Mouse (Mus musculus): ENCODE results near the gene Ociad1. TPM values are rescaled to one million over a fixed set of nuclear protein-coding genes. Genes with fewer than 3 reads are reported as not detected.
"Not testable (repeated sequence)": the region's sequence is repeated elsewhere in the genome, so short reads cannot be mapped to it uniquely, and the experiment has no call there.

Ociad1 gene
- polyA plus RNA-seq, 1 experiment from 2014 or later, result 216 TPM

DNA sequence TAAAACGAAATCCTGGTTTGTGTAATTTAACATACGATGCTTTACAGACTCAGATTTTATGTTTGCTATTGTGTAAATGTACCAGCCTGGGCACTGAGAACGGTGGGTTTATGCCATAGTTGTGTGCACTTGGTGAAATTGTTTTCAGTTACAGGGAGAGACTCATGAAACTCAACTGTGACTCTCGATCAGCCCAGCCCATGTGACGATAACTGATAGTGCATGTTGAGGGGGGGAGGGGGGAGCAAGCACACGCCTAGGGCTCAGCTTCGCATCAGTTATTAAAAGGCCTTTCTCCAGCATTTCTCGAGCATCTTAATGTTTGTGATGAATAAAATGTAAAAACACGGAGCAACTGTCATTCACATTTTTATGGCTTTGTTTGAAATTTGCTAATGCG, 21.0 kb downstream of the Ociad1 start:
- H3K4me1 ChIP-seq, result no peaks in the 10 kb centered on the region
- H3K4me2 ChIP-seq, result no peak overlapping the region
- peaks cover 79% of the 10 kb centered on the region for H3K36me3 ChIP-seq
- H3K27me3 ChIP-seq, result no peaks in the 10 kb centered on the region
- H3K9me3 ChIP-seq, result no peaks in the 10 kb centered on the region
- no peak overlapping the region for H3K27ac ChIP-seq
- no peak overlapping the region for H3K4me3 ChIP-seq
- WGBS, result 90% methylated on average over 10 of the region's 10 CpGs
- no peak overlapping the region for H3K9ac ChIP-seq
- ATAC-seq (ENCODE audit: insufficient number of reproducible peaks, insufficient read depth, low FRiP score, low TSS enrichment, low read depth), result no peak

DNA sequence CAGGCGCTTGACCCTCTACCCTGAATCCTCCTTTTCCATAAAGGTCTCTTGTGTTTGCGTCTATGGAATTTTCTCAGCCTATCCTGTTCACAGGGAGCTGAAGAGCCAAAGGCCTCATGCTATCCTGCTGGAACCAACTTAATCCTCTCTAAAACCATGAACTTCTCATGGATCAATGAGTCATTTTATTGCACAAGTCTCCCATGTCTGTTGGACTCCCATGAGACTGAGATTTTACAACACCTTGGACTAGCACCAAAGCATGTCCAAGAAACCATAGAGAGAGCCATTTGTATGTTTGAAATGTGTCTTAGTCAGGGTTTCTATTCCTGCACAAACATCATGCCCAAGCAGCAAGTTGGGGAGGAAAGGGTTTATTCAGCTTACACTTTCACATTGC, 22.1 kb downstream of the Ociad1 start:
- Histone ChIP-seq H3K4me1 (no peaks in the 10 kb centered on the region), H3K36me3 (peaks cover 71% of the 10 kb centered on the region), H3K9me3 (no peaks in the 10 kb centered on the region), H3K27ac (no peak overlapping the region), H3K4me2 (no peak overlapping the region), H3K27me3 (no peaks in the 10 kb centered on the region), H3K9ac (no peak overlapping the region), H3K4me3 (no peak overlapping the region)
- ATAC-seq (ENCODE audit: insufficient number of reproducible peaks, insufficient read depth, low FRiP score, low TSS enrichment, low read depth), result no peak
- 96% methylated on average over 2 of the region's 2 CpGs for WGBS

- no peak overlapping the region for H3K4me2 ChIP-seq
- no peak for ATAC-seq (ENCODE audit: insufficient number of reproducible peaks, insufficient read depth, low FRiP score, low TSS enrichment, low read depth)
- H3K27me3 ChIP-seq, result no peaks in the 10 kb centered on the region
- no peak overlapping the region for H3K4me3 ChIP-seq
- peaks cover 31% of the 10 kb centered on the region for H3K36me3 ChIP-seq
- no peaks in the 10 kb centered on the region for H3K9me3 ChIP-seq
- no peak overlapping the region for H3K9ac ChIP-seq
- WGBS, result 89% methylated on average over 5 of the region's 5 CpGs
- H3K27ac ChIP-seq, result no peak overlapping the region
- no peaks in the 10 kb centered on the region for H3K4me1 ChIP-seq
Measured at GRCm38 (mm10) chr5:73319306-73319705, 26.7 kb downstream of the Ociad1 start.

DNA sequence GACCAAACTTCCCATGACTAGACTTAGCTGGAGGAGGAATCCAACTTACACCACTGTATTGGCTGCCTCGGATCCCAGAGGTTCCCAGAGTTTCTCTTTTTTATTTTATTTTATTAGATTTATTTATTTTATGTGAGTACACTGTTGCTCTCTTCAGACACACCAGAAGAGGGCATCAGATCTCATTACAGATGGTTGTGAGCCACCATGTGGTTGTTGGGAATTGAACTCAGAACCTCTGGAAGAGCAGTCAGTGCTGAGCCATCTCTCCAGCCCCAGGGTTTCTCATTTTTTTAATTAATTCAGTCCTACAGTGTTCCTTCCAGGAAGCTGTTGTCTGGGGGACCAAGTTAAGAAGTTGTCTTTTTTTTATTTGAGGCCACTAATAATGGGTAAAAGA, 30.1 kb downstream of the Ociad1 start:
- not testable (repeated sequence) for H3K36me3 ChIP-seq; H3K9ac ChIP-seq; ATAC-seq (ENCODE audit: insufficient number of reproducible peaks, insufficient read depth, low FRiP score, low TSS enrichment, low read depth); H3K9me3 ChIP-seq; H3K4me1 ChIP-seq; H3K4me3 ChIP-seq; H3K4me2 ChIP-seq; H3K27me3 ChIP-seq; H3K27ac ChIP-seq
- 89% methylated on average over 1 of the region's 1 CpGs for WGBS

DNA sequence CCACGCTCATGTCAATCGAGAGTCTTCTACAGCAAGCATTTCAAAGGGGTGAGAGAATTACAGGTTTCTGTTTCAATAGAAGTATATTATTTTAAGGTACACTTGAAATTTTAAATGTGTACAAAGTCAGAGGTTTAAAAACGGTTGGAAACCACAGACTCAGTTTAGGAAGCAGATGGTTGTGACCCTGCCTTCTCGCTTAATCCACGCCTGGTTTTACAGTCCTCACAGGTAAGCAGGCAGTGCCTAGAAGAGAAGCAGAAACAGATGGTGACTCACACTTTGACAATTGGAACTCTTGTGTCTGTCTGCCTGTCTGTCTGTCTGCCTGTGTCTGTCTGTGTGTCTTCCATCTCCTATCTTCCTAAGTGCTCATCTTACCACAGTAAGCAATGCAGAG, 31.0 kb downstream of the Ociad1 start:
- H3K27me3 ChIP-seq, result no peaks in the 10 kb centered on the region
- H3K27ac ChIP-seq, result no peak overlapping the region
- H3K36me3 ChIP-seq, result no peaks in the 10 kb centered on the region
- no peak for ATAC-seq (ENCODE audit: insufficient number of reproducible peaks, insufficient read depth, low FRiP score, low TSS enrichment, low read depth)
- no peaks in the 10 kb centered on the region for H3K4me1 ChIP-seq
- 75% methylated on average over 5 of the region's 5 CpGs for WGBS
- no peaks in the 10 kb centered on the region for H3K9me3 ChIP-seq
- H3K4me3 ChIP-seq, result no peak overlapping the region
- H3K9ac ChIP-seq, result no peak overlapping the region
- no peak overlapping the region for H3K4me2 ChIP-seq

GRCm38 (mm10) chr5:73324526-73325170, 32.1 kb downstream of the Ociad1 start:
- Histone ChIP-seq H3K4me2 (no peak overlapping the region), H3K9me3 (no peaks in the 10 kb centered on the region), H3K9ac (no peak overlapping the region), H3K27me3 (no peaks in the 10 kb centered on the region), H3K27ac (no peak overlapping the region), H3K4me1 (no peaks in the 10 kb centered on the region), H3K36me3 (no peaks in the 10 kb centered on the region), H3K4me3 (no peak overlapping the region)
- no peak for ATAC-seq (ENCODE audit: insufficient number of reproducible peaks, insufficient read depth, low FRiP score, low TSS enrichment, low read depth)
- 79% methylated on average over 8 of the region's 8 CpGs for WGBS

DNA sequence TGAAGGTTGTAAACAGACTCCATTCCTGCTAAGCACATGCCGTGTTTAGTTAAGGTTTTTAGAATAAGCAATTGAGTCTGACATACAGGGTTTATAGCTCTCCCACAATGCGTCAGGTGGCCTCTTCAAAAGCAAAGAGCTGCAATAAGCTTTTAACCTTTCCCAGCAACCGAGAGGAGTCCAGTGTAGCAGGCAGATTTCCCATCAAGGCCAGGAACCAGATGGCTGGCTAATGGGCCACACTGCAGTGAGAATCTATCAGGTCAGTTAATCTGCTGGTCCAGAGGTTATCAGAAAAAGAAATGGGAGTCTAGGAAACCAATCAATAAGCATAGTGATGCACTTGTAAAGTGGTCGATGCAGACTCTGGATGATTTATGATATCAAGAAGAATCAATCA, 38.4 kb downstream of the Ociad1 start:
- no peak overlapping the region for H3K4me3 ChIP-seq
- no peak overlapping the region for H3K9ac ChIP-seq
- no peaks in the 10 kb centered on the region for H3K27me3 ChIP-seq
- H3K4me2 ChIP-seq, result no peak overlapping the region
- no peaks in the 10 kb centered on the region for H3K4me1 ChIP-seq
- no peaks in the 10 kb centered on the region for H3K9me3 ChIP-seq
- H3K27ac ChIP-seq, result no peak overlapping the region
- H3K36me3 ChIP-seq, result no peaks in the 10 kb centered on the region
- WGBS, result 62% methylated on average over 4 of the region's 4 CpGs
- no peak for ATAC-seq (ENCODE audit: insufficient number of reproducible peaks, insufficient read depth, low FRiP score, low TSS enrichment, low read depth)

DNA sequence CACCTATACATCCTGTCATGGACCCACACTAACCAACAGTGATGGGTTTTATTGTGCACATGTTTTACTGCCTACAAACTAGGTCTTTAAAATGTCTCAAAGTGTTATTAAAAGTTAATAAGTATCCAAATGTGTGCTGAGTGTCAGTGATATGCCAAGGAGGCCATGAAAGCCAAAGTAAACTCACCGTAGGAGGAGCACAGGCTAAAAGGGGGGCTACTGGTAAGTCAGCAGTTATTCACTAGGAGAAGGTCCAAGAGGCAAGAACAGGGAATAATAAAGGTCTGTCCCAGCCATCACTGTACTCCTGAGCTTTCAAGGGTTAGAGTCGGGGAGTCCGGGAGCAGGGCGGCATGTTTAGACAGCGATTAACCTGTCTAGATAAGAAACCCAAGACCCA, 43.9 kb downstream of the Ociad1 start:
- H3K9ac ChIP-seq, result no peak overlapping the region
- ATAC-seq (ENCODE audit: insufficient number of reproducible peaks, insufficient read depth, low FRiP score, low TSS enrichment, low read depth), result no peak
- H3K36me3 ChIP-seq, result no peaks in the 10 kb centered on the region
- no peaks in the 10 kb centered on the region for H3K27me3 ChIP-seq
- H3K4me3 ChIP-seq, result no peak overlapping the region
- H3K4me1 ChIP-seq, result peaks cover 12% of the 10 kb centered on the region; the same call in 1 of the 2 replicates
- no peak overlapping the region for H3K27ac ChIP-seq
- WGBS, result 64% methylated on average over 5 of the region's 5 CpGs
- H3K9me3 ChIP-seq, result no peaks in the 10 kb centered on the region
- H3K4me2 ChIP-seq, result no peak overlapping the region

DNA sequence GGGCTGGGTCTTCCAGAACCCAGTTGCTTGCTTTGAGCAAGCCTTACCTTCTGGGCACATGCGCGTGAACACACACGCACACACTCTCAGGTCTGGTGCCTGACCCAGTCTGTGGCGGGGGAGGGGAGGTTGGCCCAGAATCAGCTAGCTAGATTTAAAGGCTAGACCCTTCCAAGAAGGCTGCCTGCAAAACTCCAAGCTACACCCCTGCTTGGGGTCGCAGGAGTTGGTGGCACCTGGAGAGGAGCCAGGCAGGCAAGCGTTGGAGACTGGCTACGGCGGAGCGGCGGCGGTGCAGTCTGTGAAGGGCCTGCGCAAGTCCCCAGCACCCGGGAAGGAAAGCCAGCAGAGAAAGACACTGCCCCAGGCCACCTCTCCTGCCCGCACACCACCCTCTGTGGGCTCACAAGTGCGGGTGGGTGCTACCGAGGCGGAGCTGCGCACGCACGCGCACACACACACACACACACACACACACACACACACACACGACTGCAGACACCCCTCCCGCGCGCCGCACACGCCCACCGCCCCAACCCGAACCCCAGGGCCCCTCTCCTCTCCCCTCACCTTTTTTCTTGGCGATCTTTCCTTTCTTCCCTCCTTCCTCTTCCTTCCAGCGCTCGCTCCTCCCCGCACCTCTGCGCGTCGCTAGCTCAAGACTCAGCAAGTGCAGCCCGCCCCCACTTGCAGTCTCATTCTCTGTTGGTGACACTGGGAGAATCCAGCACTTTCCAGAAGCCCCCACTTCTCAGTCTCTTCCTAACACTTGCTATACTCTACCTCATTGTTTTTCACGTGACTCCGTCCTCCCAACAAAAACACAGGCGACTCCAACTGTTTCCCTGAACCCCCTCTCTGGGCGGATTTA, 45.6 kb downstream of the Ociad1 start:
- no peaks in the 10 kb centered on the region for H3K27me3 ChIP-seq
- no peaks in the 10 kb centered on the region for H3K36me3 ChIP-seq
- peak overlapping the region; percentile 62 for H3K4me3 ChIP-seq
- 3% methylated on average over 35 of the region's 41 CpGs for WGBS
- H3K4me2 ChIP-seq, result peak overlapping the region; percentile 88
- ATAC-seq (ENCODE audit: insufficient number of reproducible peaks, insufficient read depth, low FRiP score, low TSS enrichment, low read depth), result peak; percentile 56; the same call in 1 of the 2 replicates
- H3K9me3 ChIP-seq, result no peaks in the 10 kb centered on the region
- H3K4me1 ChIP-seq, result peaks cover 12% of the 10 kb centered on the region; the same call in 1 of the 2 replicates
- H3K9ac ChIP-seq, result peak overlapping the region; percentile 78
- H3K27ac ChIP-seq, result no peak overlapping the region

GRCm38 (mm10) chr5:73338832-73339163, 46.2 kb downstream of the Ociad1 start:
- 46% methylated on average over 14 of the region's 14 CpGs for WGBS
- ATAC-seq (ENCODE audit: insufficient number of reproducible peaks, insufficient read depth, low FRiP score, low TSS enrichment, low read depth), result no peak

DNA sequence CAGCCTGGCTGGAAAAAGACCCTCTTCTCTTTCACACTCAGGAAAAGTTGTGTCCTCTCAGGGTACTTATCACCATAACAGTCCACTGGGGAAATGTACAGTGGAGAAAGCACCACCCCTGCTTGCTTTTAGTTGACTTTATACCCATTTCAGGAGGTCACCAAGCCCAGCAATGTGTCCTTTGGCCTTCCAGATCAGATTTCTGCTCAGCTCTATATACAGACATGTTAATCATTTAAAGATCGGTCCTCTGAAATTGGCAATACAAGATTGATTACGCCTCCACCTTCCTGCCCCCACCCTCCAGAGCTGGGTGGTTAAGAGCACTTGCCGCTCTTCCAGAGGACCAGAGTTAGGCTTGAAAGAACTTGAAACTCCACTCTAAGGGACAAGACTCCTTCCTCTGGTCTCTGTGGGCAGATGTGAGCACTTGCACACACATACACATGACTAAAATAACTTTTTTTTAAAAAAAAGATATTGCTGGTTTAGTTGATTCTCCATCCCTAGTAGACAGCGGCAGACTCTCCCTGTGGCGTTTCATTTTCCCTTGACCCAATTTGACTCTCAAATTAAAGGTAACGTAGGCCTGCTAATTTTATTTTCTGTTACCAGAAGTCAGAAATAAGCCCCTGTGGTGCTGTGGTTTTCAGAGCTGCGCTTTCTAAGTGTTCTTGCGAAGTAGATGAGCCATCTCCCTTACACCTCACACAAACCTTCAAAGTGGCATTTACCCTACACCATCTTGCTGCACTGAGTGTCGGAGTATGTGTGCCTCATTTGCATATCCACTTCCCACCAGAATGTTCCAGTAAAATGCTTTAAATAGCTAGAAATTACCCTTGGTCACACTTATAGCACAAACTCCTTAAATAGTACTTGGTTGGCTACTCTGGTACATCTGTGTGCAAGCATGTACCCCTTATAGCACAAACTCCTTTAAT, 47.5 kb downstream of the Ociad1 start:
- Histone ChIP-seq H3K27me3 (no peaks in the 10 kb centered on the region), H3K27ac (no peak overlapping the region), H3K9ac (no peak overlapping the region), H3K4me1 (peaks cover 12% of the 10 kb centered on the region; the same call in 1 of the 2 replicates), H3K4me2 (no peak overlapping the region), H3K9me3 (no peaks in the 10 kb centered on the region), H3K36me3 (no peaks in the 10 kb centered on the region), H3K4me3 (no peak overlapping the region)
- ATAC-seq (ENCODE audit: insufficient number of reproducible peaks, insufficient read depth, low FRiP score, low TSS enrichment, low read depth), result no peak
- WGBS, result 79% methylated on average over 9 of the region's 9 CpGs

More at GRCm38 (mm10) chr5:73338832-73339163, 46.2 kb downstream of the Ociad1 start:
- Histone ChIP-seq H3K9ac (peak overlapping the region; percentile 78), H3K4me3 (peak overlapping the region; percentile 62), H3K4me1 (peaks cover 12% of the 10 kb centered on the region; the same call in 1 of the 2 replicates), H3K27me3 (no peaks in the 10 kb centered on the region), H3K27ac (no peak overlapping the region), H3K36me3 (no peaks in the 10 kb centered on the region), H3K9me3 (no peaks in the 10 kb centered on the region), H3K4me2 (peak overlapping the region; percentile 88)

Measured in embryonic facial prominence, embryonic 13.5 days (tissue).